Mouse (Mus musculus): ENCODE results near the gene Hip1. TPM values are rescaled to one million over a fixed set of nuclear protein-coding genes. Genes with fewer than 3 reads are reported as not detected.

The Hip1 gene
- 11.6 and 13.8 TPM in 2 replicates for polyA plus RNA-seq (2015; fragmentation: Nextera tagmentation; extraction: Ambion mirVana)

GRCm38 (mm10) chr5:135544865-135545797 is at the start of gene Hip1:
Gene Hip1, minus strand, starts transcription at chr5:135545120.

GRCm38 (mm10) chr5:135573006-135573405 is 28.1 kb upstream of the Hip1 start, which contains the start of gene Ccl24:
Gene Ccl24, minus strand, starts transcription at chr5:135573049.

GRCm38 (mm10) chr5:135563469-135563868 is 18.5 kb upstream of the Hip1 start, which contains the start of gene Ccl26:
Gene Ccl26, minus strand, starts transcription at chr5:135563569.

GRCm38 (mm10) chr5:135394004-135394823 is 150.7 kb downstream of the Hip1 start, which contains the start of gene Pom121:
Gene Pom121, minus strand, starts transcription at chr5:135394546.

GRCm38 (mm10) chr5:135369787-135370654 is 174.9 kb downstream of the Hip1 start, which contains the start of gene Nsun5:
Gene Nsun5, plus strand, starts transcription at chr5:135369953.

Small RNA genes within 50 kb of the gene (microRNA-seq; reads per million reads assigned to microRNA genes)
- not detected for gene Mir7033 (ENCODE audit: borderline replicate concordance, insufficient number of aligned reads)

Other genes starting within 250 kb of the Hip1 start
- 0.17 TPM in 1 of 2 replicates, not detected in the other for gene Fkbp6, start 195.1 kb downstream of the Hip1 start, polyA plus RNA-seq (2015; fragmentation: Nextera tagmentation; extraction: Ambion mirVana)
- not detected in 2 replicates for gene Trim50, start 191.8 kb downstream of the Hip1 start, polyA plus RNA-seq (2015; fragmentation: Nextera tagmentation; extraction: Ambion mirVana)
- 12.1 and 14.8 TPM in 2 replicates for gene Nsun5, start 175.2 kb downstream of the Hip1 start, polyA plus RNA-seq (2015; fragmentation: Nextera tagmentation; extraction: Ambion mirVana)
- 6.0 and 6.6 TPM in 2 replicates for gene Pom121, start 150.6 kb downstream of the Hip1 start, polyA plus RNA-seq (2015; fragmentation: Nextera tagmentation; extraction: Ambion mirVana)
- gene Ccl26, start 18.4 kb upstream of the Hip1 start, polyA plus RNA-seq (2015; fragmentation: Nextera tagmentation; extraction: Ambion mirVana) = not detected in 2 replicates
- 6.2 and 13.4 TPM in 2 replicates for gene Ccl24, start 27.9 kb upstream of the Hip1 start, polyA plus RNA-seq (2015; fragmentation: Nextera tagmentation; extraction: Ambion mirVana)
- gene Rhbdd2, start 87.5 kb upstream of the Hip1 start, polyA plus RNA-seq (2015; fragmentation: Nextera tagmentation; extraction: Ambion mirVana) = 40.4 and 51.3 TPM in 2 replicates
- gene Por, start 124.9 kb upstream of the Hip1 start, polyA plus RNA-seq (2015; fragmentation: Nextera tagmentation; extraction: Ambion mirVana) = 92.1 and 149 TPM in 2 replicates
- 50.0 and 60.7 TPM in 2 replicates for gene Tmem120a, start 199.3 kb upstream of the Hip1 start, polyA plus RNA-seq (2015; fragmentation: Nextera tagmentation; extraction: Ambion mirVana)
- gene Styxl1, start 233.3 kb upstream of the Hip1 start, polyA plus RNA-seq (2015; fragmentation: Nextera tagmentation; extraction: Ambion mirVana) = 2.1 and 2.2 TPM in 2 replicates
- gene Mdh2, start 233.4 kb upstream of the Hip1 start, polyA plus RNA-seq (2015; fragmentation: Nextera tagmentation; extraction: Ambion mirVana) = 330 and 449 TPM in 2 replicates